Mouse (Mus musculus) spleen, postnatal 14 days (tissue): ENCODE data around the gene Neurog1.

ENCODE experiments used
- DNase-seq, 2 experiments: peaks; one replicate each; pipeline ENCODE4 v3.0.0; 2021 to 2022; ENCODE audit warnings: low spot score in 2 of 2

Gene Neurog1

DNA sequence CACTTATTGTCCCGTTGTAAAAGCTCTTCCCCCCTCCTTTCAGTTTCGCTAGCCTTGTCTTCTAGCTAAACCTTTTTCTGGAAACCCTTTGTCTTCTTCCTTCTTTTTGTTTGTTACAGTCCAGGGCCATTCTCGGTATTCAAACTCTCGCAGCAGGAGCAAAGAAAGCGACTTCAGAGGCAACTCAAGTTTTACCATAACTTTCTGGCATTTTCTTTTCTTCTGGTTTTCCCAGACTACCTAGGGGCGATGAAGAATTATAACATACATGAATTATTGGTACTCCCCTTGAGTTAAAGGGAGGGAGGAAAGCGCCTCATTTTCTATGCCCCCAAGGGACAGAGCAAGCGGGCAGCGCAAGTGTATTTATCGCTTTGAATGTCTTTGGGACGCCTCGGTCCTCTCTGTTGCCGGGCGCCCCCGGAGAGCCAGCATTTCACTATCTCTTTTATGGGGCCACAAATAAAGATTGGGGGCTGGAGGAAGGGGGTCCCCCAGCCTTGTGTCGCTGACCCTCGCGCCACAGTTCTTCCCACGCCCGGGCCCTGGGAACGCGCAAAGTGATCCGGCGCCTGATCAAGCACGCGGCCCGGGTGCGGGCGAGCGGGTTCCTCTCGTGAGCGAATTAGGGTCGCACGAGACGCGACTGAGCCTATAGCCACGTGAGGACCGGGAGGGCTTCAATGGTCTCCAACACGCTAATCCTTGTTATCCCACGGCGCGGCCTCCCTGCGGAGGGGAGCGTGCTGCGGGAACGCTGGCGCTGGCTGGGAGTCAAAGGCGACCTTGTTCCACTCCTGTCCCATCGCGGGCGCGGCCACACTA lies 6.4 kb upstream of the Neurog1 start:
- no peak for DNase-seq

DNA sequence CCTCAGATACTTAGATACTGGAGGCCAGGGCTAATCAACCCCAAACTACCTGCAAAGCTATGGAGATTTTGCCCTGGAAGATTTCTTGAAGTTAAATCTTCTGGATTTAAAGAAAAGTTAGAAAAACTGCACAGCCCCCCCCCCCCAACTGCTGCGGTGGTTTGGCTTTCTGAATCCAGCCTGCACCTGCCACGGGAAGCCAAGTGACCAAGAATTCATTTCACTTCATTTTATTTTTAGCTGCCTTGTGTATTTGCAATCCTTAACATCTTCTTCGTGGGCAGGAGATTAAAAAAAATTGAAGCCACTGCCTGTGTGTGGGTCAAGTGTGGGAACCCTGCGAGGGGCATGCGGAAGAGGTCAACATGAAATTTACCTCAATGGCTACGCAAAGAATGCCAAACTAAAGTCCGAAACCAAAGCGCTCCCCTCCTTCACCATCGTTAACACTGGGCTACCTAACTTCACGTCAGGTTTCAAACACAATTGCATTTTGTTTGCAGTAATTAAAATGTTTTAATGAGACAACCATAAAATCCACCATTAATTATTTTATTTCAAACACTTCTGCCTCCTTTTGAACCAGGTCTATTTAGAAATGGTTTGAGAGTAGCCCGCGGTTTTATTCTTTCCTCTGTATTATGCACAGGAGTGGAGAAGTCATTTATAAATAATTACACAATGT lies 5.6 kb upstream of the Neurog1 start:
- no peak for DNase-seq

DNA sequence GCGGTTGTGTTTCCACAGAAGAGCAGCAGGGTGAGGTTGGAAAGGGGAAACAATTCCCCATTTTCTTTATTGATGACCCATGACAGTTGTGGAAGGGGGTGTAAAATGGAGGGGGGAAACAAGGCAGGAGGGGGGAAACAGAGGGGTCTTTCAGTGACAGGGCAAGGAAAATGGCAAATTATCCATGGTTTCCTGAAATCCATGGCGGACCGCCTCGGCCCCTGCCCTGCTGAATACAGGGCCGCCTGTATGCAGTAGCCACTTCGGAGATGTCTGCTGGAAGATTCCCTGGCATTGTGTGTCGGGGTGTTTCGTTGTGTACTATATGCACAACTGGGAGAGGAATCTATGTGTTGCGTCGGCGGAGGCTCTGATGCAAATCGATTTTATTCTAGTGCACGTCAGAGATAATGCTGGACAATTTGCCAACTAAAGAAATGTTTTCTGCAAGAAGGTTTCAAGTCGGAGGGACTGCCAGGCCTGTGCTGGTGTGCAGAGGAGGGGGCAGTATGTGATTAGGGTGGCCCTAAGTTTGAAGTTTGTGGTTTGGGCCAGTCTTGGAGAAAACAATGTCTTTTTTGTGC lies 4.8 kb upstream of the Neurog1 start:
- DNase-seq, result no peak

DNA sequence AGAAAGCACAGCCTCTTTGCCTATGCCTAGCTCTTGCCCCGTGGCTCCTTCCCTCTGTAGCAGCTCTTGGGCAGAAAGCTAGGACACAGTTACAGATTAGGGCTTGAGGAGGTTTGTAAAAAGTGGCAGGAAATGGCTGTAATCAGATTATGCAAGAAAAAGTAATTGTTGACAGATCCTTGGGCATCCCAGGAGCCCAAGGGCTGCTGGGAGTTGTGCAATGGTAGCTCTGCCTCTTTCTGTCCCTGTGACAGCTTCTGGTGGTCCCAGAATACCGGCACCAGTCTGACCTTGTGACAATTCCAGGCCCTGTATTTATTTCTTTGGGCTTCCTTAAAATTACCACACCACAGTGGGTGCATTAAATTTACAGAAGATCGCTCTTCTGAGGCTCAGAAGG lies 1.4 kb upstream of the Neurog1 start:
- no peak for DNase-seq

DNA sequence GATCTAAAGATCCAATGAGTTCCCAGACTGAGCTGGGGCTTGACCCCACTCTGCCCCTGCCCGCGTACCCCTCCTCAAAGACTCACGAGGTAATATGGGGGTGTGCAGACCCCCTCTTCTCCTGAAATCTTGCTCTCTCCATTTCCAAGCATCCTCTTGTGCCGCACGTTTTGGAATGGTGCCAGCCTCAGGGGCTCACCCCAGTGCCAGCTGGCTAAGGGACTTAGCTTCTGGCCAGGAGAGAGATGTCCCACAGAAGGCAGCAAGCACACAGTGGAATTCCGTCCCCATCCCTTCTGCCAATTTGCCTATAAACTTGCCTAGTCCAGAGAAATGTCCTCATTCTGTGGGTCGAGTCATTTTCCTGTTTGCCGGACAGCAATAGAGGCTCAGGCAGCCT lies 820 bp upstream of the Neurog1 start:
- no peak for DNase-seq

DNA sequence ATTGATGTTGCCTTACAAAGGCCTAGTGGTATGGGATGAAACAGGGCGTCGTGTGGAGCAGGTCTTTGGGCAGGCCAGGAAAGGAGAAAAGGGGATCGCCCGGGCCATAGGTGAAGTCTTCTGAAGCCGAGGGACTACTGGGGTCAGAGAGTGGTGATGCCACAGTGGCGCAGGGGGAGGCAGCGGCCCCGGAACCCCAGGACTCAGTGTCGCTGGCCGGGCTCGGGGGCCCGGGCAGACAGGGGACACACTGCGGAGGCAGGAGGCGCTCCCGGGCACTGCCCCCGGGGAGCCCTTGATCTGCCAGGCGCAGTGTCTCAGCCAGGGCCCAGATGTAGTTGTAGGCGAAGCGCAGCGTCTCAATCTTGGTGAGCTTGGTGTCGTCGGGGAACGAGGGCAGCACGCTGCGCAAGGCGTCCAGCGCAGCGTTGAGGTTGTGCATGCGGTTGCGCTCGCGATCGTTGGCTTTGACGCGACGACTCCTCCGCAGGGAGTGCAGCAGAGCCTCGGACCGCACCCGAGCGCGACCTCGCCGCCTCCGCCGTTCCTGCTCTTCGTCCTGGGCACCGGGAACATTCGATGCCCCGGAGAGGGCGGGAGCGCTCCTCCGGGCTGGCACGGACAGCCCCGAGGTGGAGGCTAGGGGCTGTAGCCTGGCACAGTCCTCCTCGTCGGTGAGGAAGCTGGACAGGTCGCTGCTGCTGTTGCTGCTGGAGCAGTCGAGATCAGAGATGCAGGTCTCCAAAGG lies 613 bp downstream of the Neurog1 start:
- DNase-seq, result no peak

DNA sequence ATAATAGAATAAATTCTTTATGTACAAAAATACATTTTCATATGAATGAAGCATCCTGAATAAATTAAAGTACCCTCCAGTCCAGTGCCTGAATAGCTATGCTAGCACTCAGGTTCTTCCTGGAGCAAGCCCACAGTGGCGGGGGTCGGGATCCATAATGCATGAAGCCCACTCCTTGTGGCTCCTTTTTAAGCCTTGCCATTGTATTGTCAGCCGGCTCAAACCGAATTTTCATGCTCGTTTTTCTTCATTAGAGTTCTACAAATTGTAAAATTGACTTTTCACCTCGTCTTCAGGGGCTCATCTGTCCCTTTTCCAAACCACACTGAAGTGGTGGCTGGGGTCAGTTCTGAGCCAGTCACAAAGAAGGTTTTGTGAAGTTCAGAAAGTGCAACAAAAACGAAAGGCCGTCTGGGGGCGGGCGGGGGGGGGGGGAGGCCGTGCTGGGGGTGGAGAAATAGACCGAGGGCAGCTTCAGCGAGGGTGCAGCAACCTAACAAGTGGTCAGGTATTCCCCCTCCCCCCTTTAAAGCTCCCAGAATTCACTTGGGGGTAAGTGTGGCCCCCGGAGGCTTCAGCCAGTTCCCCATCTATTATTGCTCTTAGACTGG lies 1.3 kb downstream of the Neurog1 start:
- DNase-seq, result no peak

DNA sequence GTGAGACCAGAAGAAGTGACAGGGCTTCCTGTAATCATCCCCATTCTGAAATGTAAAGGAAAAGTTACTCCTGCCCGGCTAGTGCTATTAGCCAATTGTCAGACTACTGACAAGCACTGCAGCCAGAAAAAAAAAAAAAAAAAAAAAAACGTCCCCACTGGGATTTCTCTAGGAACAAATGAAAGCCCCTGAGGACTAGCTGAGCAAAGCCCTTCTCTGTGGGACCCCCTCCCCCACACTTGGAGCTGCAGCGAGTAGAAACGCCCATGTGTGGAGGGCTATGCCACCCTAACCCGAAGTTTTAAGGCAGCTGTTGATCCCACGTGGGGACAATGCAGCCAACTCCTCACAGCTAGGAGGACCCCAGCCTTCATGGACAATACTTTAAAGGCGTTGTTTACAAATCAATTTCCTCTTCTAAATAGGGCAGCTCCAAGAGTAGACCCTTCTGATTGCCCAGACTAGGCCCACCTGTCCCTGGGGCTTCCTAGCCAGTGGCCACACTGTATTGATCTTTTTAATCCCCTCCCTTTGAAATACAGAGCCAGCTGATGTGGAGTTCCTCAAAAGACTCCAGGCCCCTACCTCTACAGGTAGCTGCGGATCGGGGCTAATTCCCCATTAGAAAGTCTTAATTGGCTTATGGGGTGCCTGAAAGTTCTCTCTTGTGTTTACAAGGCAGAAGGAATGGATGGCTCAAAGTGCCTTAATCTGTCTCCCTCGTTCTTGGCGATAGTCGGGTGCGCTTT lies 2.2 kb downstream of the Neurog1 start:
- DNase-seq, result no peak

DNA sequence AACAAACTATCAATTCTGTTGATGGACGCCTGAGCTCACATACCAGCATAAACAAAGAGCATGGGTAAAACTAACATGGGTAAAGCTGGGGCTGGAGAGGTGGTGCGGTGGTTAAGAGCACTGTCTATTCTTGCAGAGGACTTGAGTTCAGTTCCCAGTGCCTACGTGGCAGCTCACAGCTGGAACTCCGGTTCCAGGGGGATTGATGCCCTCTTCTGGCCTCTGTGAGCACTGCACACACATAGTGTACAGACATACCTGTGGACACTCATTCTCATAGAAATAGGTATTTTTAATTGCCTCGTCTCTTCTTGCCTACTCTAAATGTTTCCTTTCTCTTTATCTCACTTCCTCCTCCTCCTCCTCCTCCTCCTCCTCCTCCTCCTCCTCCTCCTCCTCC lies 8.9 kb downstream of the Neurog1 start:
- no peak for DNase-seq

DNA sequence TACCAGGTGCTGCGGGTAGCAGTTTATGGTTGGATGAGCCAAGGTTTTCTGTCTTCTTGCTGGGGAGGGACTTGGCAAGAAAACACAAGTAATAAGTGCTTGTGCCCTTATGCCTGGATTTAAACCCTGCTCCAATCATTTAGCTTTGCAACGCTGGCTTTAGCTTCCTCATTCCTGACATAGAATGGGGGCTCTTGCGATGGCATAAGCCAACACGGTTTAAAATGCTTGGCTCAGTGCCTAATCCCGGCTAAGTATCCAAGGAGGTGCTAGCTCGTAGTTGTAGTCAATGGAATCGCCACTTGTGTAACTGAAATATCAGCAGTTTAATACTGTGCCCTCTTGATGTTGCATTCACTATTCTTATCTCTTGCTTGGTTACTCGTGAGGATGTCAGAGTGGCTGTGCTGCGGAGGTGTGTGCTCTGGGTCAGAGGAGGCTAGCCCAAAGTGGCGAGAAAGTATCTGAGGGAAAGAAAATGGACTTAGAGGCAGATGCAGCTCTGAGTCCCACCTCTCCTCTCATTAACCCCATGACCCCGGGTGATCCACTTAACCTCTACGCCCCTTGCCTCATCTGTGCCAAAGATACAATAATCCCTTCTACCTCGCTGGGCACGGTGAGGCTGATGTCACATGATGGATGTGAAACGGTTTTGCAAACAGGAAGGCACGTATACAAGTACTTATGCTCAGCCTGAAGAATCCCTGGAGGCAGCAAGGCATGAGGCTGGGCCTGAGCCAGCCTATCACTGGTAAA lies 11.8 kb downstream of the Neurog1 start:
- no peak for DNase-seq

DNA sequence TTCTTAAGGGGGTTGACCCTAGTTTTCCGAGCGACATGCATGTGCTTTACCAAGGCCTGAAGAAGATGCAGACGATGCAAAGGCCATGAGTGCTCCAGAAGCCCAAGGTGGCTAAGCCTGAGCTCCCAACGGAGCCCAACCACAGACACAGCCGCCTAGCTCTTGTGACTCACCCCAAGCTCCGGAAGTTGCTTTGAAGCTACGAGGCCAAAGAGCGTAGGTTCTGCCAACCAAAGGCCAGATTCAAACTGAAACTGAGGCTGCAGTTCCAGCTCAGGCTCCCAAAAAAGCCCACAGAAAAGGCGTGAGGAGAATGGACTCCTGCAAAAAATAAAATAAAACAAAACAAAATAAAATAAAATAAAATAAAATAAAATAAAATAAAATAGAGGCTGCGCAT lies 14.1 kb downstream of the Neurog1 start:
- DNase-seq, result no peak

DNA sequence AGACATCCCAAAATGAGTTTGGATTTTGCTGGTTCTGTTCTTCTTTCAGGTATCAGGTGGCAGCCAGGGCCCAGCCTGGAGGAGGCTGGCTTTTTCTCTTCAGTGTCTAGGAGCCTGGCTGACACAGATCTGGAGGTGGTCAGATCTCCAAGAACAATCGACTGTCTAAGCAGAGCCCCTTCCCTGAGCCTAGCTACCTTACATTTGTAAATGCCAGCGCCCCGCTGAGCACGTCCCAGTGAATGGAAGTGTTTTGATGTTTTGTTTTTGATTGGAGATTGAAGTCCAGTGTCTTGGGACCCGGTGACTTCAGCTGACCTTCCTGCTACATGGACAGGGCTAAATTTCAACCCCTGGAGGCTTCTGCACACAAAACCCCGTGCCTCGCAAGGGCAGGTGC lies 15.8 kb downstream of the Neurog1 start:
- DNase-seq, result no peak

DNA sequence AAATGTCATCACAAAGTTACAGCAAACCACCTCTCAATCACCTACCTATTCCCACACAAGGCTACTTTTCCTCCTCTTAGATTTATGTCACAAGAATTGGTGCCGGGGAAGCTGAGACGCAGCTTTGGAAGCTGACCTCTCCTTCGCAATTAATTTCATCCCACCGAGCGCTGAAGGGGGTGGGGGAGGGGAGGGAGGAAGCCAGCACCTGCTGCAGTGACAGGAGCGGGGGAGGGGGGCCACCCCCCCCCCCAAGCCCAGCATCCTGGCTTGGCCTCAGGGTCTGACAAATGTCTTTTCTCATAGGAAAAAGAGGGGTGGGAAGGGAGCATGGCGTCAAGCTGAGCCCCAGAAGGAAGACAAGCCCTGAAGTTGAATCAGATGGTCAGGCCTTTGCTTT lies 23.2 kb downstream of the Neurog1 start:
- no peak for DNase-seq

DNA sequence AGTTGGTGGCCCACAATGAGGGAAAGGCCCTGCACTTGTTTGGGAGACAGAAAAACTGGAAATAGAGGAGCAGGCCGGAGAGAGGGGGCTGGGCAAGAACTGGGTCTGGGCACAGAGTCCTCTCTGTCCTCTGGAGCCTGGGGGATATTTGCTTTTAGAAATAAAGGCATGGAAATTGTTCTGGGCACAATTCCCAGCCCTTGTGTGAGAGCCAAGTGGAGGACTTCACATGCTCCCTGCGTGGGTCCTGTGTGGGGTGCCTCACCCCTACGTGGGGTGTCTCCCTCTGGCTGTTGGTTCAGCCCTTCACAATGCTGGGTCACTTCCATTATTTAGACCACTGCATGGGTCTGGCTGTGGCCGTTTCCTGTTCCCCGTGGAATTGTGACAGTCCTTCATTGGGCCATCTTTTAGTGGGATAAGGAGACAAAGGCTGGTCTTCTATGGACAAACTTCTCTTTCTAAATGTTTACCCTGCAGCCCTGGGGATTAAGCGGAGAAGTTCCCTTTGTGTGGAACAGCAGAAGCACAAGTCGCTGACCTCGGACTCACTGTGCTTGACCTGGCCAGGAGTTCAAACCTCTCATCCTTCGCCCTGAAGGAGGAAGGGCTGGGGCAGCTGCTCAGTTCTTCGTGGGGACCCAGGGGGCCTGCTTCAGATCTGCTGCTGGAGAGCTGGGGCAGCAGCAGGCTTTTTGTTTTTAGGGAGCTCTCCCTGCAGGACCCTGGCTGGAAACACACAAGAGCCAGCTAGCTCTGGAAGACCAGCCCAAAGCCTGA lies 25.6 kb downstream of the Neurog1 start:
- DNase-seq, result no peak

DNA sequence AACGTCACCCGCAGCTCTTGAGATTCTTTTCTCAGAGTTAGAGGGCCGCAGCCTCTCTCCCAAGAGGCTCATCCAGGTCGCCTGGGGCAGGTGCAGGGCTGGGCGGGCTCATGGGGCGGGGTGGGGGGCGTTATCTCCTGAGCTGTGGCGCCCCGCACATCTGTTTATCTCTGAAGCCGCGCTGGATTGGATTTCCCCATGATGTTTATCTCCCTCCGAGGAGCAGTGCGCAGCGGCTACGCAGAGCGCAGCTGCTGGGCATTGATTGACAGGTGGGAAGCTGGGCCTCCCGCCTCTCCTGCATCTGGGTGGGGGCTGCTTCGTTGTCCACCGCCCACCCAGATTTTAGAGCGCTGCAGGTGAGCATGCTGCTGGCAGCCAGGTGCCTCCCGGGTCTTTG lies 28.3 kb downstream of the Neurog1 start:
- DNase-seq, result no peak

DNA sequence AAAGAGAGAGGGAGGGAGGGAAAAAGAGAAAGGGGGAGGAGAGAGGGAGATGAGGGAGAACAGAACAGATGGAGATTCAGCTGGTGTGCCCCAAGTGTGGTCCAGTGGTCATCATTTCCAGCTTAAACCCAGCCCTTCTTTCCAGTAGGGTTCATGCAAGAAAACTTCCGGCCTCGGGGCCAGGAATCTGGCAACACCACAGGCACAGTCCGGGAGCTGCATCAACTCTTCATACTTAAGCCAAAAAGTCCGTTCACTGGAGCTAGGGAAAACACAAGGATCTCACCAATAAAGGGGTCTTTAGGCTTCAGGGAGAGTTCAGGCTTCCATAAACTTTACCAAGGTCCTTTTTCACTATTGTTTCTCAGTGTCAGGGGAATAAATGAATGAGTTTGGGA lies 29.1 kb downstream of the Neurog1 start:
- no peak for DNase-seq

DNA sequence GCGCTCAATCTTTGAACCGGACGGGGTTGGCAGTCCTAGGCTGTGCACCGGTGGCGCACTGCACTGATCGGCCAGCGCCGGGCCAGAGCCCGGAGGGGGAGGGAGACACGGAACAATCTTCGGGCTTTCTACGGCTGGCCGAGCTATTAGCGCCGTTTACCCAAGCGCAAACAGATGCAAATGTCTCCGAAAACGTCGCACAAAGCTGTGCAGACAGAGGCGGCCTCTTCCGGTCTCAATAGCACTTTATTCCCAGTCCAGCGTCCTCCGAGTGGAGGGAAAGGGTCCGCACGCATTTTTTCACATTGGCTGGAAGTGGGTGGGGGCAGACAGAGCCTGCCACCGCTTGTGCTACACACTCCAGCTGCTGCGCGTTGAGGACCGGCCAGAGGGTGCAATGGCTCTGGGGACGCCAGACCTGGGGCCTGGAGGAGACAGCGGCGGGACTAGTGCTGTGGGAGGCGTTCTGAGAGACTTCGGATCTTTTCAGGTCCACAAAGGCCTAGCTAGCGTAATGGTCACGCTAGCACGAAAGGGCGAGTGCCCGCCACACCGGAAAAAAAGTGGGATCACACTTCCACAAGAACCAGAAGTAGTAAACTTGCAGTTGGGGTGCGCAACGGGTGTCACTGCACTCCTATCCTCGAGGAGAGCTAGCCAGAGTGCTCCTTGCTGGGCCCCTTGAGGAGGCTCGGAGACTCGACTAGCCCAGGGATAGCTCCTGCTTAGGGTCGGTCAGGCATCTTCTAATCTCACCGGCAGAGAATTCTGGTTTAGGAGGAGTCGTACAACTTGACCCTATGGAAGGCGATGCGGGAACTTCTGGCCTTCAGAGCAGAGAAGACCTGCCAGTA lies 29.7 kb downstream of the Neurog1 start:
- no peak for DNase-seq

DNA sequence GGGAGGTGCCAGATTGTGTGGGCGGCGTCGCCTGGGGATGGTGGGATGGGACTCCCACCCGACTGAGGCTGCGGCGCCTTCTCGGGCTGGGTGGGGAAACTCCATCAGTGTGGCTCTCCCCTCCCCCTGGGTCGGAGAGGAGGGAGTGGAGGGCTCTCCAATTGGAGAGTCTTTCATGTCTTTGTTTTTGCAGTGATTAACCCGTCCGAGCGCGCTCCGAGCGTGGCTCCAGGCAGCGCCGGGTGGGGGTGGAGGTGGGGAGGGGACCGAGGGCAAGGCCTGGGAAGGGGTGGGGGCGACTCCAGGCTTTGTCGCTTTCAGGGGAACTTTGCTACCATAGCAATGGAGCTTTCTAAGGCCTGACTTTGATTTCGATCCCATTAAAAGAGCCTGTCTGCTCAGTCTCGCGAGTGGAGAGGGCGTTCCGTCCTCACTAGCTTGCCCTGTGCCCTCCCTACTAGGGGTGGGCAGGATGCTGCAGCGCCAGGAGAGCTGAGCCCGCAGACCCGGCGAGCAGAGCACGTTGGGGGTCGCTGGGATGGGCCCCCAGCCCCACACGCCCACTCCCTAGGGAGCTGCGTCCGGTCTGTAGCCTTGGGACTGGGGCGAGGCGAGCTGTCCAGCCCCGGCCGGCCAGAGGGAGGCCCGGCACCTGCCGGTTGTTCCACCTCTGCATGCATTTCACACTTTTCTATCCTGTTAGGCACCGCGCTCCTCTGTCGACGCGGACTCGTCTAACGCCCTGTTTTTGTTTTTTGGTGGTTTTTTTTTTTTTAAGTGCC lies 30.6 kb downstream of the Neurog1 start:
- DNase-seq, result no peak
